Mouse (Mus musculus) erythroblast, embryonic 14.5 days (primary cell): ENCODE data around the gene Nol10.

ENCODE experiments used
- GATA1 ChIP-seq: IDR thresholded peaks from 2 replicates; pipeline ENCODE4 v1.6.1; 2012; ENCODE audit warnings: low read length, inconsistent platforms, mixed read lengths
- TAL1 ChIP-seq: IDR thresholded peaks from 3 replicates; pipeline ENCODE4 v1.6.1; 2012; ENCODE audit warnings: low read length, inconsistent platforms, mixed read lengths

- TF ChIP-seq GATA1 (no peak), TAL1 (no peak)
Observed at GRCm38 (mm10) chr12:17445251-17445650, 97.0 kb downstream of the Nol10 start.
